Mouse (Mus musculus) liver, embryonic 16.5 days (tissue): ENCODE measurements around the gene Btbd35f16. TPM values are rescaled to one million over a fixed set of nuclear protein-coding genes. Genes with fewer than 3 reads are reported as not detected.
"Not testable (repeated sequence)": the region's sequence is repeated elsewhere in the genome, so short reads cannot be mapped to it uniquely, and the experiment has no call there.

Experiments used
- ATAC-seq: fragments of 200-750 bp; cut with Nextera tagmentation; 2 replicates; pipeline ENCODE4 v1.8.0; 2017; ENCODE audit warnings: low read depth, mild to moderate bottlenecking, moderate number of reproducible peaks, moderate library complexity
- H3K27ac ChIP-seq: fragments of 300-500 bp; sonication (generic); 2 replicates; pipeline ENCODE4 v1.5.1; 2014; ENCODE audit warnings: mild to moderate bottlenecking, low read length
- H3K27me3 ChIP-seq: fragments of 300-500 bp; sonication (generic); 2 replicates; pipeline ENCODE4 v1.6.1; 2014; ENCODE audit warnings: low read depth, low read length, mixed read lengths; ENCODE audit not compliant: control insufficient read depth, insufficient read depth
- H3K36me3 ChIP-seq: fragments of 300-500 bp; sonication (generic); 2 replicates; pipeline ENCODE4 v1.6.1; 2014; ENCODE audit warnings: mild to moderate bottlenecking; ENCODE audit not compliant: control insufficient read depth, insufficient read depth
- H3K4me1 ChIP-seq: fragments of 300-500 bp; sonication (generic); 2 replicates; pipeline ENCODE4 v1.6.1; 2014; ENCODE audit warnings: low read depth, low read length, mixed read lengths; ENCODE audit not compliant: control insufficient read depth
- H3K4me2 ChIP-seq: fragments of 300-500 bp; sonication (generic); 2 replicates; pipeline ENCODE4 v1.6.1; 2014; ENCODE audit warnings: low read depth, low read length, mixed read lengths
- H3K4me3 ChIP-seq: fragments of 300-500 bp; sonication (generic); 2 replicates; pipeline ENCODE4 v1.5.1; 2014; ENCODE audit warnings: low read depth, mild to moderate bottlenecking, low read length
- H3K9ac ChIP-seq: fragments of 300-500 bp; sonication (generic); 2 replicates; pipeline ENCODE4 v1.6.1; 2014; ENCODE audit warnings: low read depth, low read length
- H3K9me3 ChIP-seq: fragments of 300-500 bp; sonication (generic); replicated peaks from 2 replicates; pipeline ENCODE4 v1.6.1; 2016; ENCODE audit warnings: low read length; ENCODE audit not compliant: control insufficient read depth
- WGBS: fragments of 180-500 bp; shearing (Covaris S2); extraction: QIAGEN DNeasy Blood & Tissue Kit; methylation state at CpG from one replicate; pipeline ENCODE4 v1.1.7; 2014; ENCODE audit not compliant: insufficient replicate concordance; 5-methylcytosine and 5-hydroxymethylcytosine counted together
- polyA plus RNA-seq: library from polyadenylated mRNA; unstranded; fragments of >200 nt; fragmentation: Nextera tagmentation; extraction: Ambion mirVana; gene quantifications from 2 replicates; pipeline ENCODE4 v1.2.1, GENCODE M21; 2015

Gene Btbd35f16
- not detected in 2 replicates for polyA plus RNA-seq

- not testable (repeated sequence) for H3K36me3 ChIP-seq, H3K4me3 ChIP-seq, H3K4me1 ChIP-seq, H3K9ac ChIP-seq, H3K4me2 ChIP-seq, H3K27ac ChIP-seq, ATAC-seq, H3K27me3 ChIP-seq, H3K9me3 ChIP-seq
- WGBS, result no CpG with 5 or more reads among the region's 3 CpGs
Measured at GRCm38 (mm10) chrX:3956902-3957301, at the start of gene Btbd35f16. TSS of gene Btbd35f16 (minus strand) at chrX:3957002.

Other genes starting within 250 kb of the Btbd35f16 start
- not detected in 2 replicates for gene Btbd35f10, start 204.1 kb downstream of the Btbd35f16 start, polyA plus RNA-seq
- not detected in 2 replicates for gene Btbd35f3, start 80.7 kb upstream of the Btbd35f16 start, polyA plus RNA-seq
- gene Btbd35f28, start 239.6 kb upstream of the Btbd35f16 start, polyA plus RNA-seq, result not detected in 2 replicates